Mouse (Mus musculus): ENCODE results near the gene Wasf3.

DNA sequence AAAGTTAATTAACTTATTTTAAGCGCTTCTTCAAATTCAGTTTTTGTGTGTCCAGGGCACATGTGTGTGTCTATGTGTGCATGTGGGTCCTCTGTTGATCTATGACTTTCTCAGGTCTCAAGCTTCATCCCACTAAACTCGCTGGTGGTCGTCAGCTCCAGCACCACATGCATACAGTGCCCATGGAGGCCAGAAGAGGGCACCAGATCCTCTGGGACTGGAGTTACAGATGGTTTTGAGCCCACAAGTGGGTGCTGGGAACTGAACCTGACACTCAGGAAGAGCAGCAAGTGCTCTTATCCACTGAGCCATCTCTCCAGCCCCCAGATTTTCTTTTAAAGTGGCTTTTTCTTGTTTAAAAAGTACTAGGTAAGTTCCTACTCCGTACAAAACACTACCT lies 2.1 kb downstream of the Wasf3 start:
- TF ChIP-seq EP300 (IDR thresholded peaks at IDR 0.05) (no peak), CTCF (IDR thresholded peaks at IDR 0.05) (no peak)

Data from lung, postnatal 0 days (tissue).